Mouse (Mus musculus) kidney, postnatal 0 days (tissue): ENCODE results near the gene Nr3c2. TPM values are rescaled to one million over a fixed set of nuclear protein-coding genes. Genes with fewer than 3 reads are reported as not detected.

Experiments used
- ATAC-seq: fragments of 200-750 bp; cut with Nextera tagmentation; replicated peaks from 2 replicates; pipeline ENCODE4 v1.8.0; 2017; ENCODE audit warnings: low read depth, moderate number of reproducible peaks, moderate TSS enrichment, moderate library complexity; ENCODE audit not compliant: low FRiP score
- DNase-seq: peaks from one replicate; pipeline ENCODE4 v3.0.0-alpha.2; 2016; ENCODE audit warnings: low spot score
- H3K27ac ChIP-seq: fragments of 300-500 bp; sonication (generic); 2 replicates; pipeline ENCODE4 v1.5.1; 2014; ENCODE audit warnings: mild to moderate bottlenecking
- H3K27me3 ChIP-seq: fragments of 300-500 bp; sonication (generic); 2 replicates; pipeline ENCODE4 v1.6.1; 2014; ENCODE audit warnings: low read length, mixed read lengths; ENCODE audit not compliant: insufficient read depth
- H3K36me3 ChIP-seq: fragments of 300-500 bp; sonication (generic); 2 replicates; pipeline ENCODE4 v1.6.1; 2014; ENCODE audit warnings: low read length, mixed read lengths; ENCODE audit not compliant: insufficient read depth
- H3K4me1 ChIP-seq: fragments of 300-500 bp; sonication (generic); replicated peaks from 2 replicates; pipeline ENCODE4 v1.6.1; 2014; ENCODE audit warnings: antibody characterized with exemption, low read length, mixed read lengths; ENCODE audit not compliant: insufficient read depth
- H3K4me2 ChIP-seq: fragments of 300-500 bp; sonication (generic); 2 replicates; pipeline ENCODE4 v1.6.1; 2014; ENCODE audit warnings: mild to moderate bottlenecking, low read length, moderate library complexity, mixed read lengths
- H3K4me3 ChIP-seq: fragments of 300-500 bp; sonication (generic); replicated peaks from 2 replicates; pipeline ENCODE4 v1.5.1; 2014; ENCODE audit warnings: low read depth, low read length
- H3K9ac ChIP-seq: fragments of 300-500 bp; sonication (generic); 2 replicates; pipeline ENCODE4 v1.6.1; 2014; ENCODE audit warnings: low read depth, low read length
- H3K9me3 ChIP-seq: fragments of 300-500 bp; sonication (generic); replicated peaks from 2 replicates; pipeline ENCODE4 v1.6.1; 2016; ENCODE audit warnings: low read length, inconsistent platforms, mixed read lengths
- CTCF ChIP-seq: IDR thresholded peaks from 2 replicates; pipeline ENCODE4 v1.5.1; 2016; ENCODE audit warnings: antibody characterized with exemption, low read depth, mild to moderate bottlenecking, moderate library complexity
- WGBS: fragments of 180-500 bp; shearing (Covaris S2); extraction: QIAGEN DNeasy Blood & Tissue Kit; methylation state at CpG from one replicate; pipeline ENCODE4 v1.1.7; 2014; 5-methylcytosine and 5-hydroxymethylcytosine counted together
- polyA plus RNA-seq: library from polyadenylated mRNA; unstranded; fragments of >200 nt; fragmentation: Nextera tagmentation; extraction: Ambion mirVana; gene quantifications from 2 replicates; pipeline ENCODE4 v1.2.1, GENCODE M21; 2015

Gene Nr3c2
- polyA plus RNA-seq, 1 experiment from 2014 or later = 8.3 TPM

DNA sequence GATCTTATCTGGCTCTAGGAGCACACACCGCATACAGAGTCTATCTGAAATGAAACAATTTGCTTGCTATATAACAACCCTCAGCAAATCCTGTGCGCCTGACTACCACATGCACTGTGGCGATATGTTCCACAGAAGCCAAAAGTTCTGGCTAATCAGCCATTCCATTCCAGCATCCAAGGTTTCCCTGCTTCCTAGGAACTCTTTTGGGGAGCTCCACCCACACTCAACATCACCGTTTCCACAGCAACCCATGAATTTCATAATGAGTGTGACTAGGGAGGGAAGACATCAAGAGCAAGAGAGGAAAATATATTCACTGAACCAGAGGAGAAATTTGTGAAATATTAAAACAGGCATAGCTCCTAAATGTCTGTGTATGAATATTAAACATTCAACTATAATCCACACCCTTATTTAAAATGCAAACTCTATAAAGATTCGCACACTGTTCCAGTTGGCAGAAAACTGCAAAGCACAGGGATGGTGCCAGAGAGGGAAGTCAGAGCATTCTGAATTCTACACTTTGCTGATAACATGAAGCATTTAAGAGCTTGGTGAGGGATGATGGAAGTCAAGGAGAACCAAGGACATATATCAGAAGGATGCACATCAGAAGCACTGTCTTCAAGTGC, 357.3 kb downstream of the Nr3c2 start:
- peaks cover 36% of the 10 kb centered on the region for H3K36me3 ChIP-seq
- ATAC-seq = no peak
- no peak overlapping the region for H3K27ac ChIP-seq
- no peak overlapping the region for H3K4me2 ChIP-seq
- H3K27me3 ChIP-seq = no peaks in the 10 kb centered on the region
- no peak for DNase-seq
- no peak overlapping the region for H3K4me3 ChIP-seq
- WGBS = 94% methylated on average over 5 of the region's 5 CpGs
- H3K9ac ChIP-seq = no peak overlapping the region
- TF ChIP-seq CTCF = no peak
- no peaks in the 10 kb centered on the region for H3K4me1 ChIP-seq
- H3K9me3 ChIP-seq = no peaks in the 10 kb centered on the region

DNA sequence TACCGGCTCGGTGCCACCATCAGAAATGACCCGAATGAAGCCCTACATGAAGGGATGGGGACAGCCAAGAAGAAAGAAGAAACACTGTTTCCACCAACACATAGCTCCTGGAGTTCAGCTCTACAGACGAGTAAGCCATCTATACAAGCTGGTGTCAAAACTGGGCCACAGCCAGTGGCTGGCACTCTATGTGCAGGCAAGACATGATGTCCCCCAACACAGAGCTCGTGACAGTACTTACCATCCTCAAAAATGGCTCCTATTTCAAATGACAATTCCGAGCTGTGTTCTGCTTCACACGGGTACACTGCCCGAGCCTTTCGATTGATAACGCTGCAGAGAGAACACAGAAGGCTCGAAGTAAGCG, 357.8 kb downstream of the Nr3c2 start:
- Histone ChIP-seq H3K9ac (no peak overlapping the region), H3K4me1 (no peaks in the 10 kb centered on the region), H3K4me3 (no peak overlapping the region), H3K9me3 (no peaks in the 10 kb centered on the region), H3K27ac (no peak overlapping the region), H3K4me2 (no peak overlapping the region), H3K27me3 (no peaks in the 10 kb centered on the region), H3K36me3 (peaks cover 35% of the 10 kb centered on the region)
- no peak for ATAC-seq
- no peak for TF ChIP-seq CTCF
- DNase-seq = no peak
- 94% methylated on average over 12 of the region's 12 CpGs for WGBS

DNA sequence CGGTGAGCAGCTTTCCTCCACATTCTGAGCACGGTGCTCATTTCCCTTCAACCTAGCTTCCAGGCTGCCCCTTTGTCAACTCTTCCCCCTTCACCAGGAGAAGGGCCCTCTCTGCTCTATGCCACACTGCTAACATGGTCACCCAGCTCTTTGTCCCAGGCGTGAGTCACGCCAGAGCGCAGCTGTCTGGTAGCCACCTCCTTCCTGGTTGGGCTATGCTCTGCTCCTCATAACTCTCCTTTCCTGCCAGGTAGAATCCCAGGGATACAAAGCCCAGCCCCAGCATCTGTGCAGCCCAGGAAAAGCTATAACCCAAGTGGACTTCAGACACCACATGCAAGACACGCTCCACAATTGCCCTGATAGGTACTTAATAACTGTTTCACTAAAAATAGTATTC, 362.0 kb downstream of the Nr3c2 start:
- no peak for TF ChIP-seq CTCF
- DNase-seq (no peak), ATAC-seq (0 out of 2 replicates have a peak, but pooled peaks have one; percentile 35)
- H3K36me3 ChIP-seq = peaks cover 19% of the 10 kb centered on the region
- no peak overlapping the region for H3K4me3 ChIP-seq
- 66% methylated on average over 6 of the region's 6 CpGs for WGBS
- H3K9ac ChIP-seq = no peak overlapping the region
- H3K27ac ChIP-seq = no peak overlapping the region
- H3K9me3 ChIP-seq = no peaks in the 10 kb centered on the region
- no peaks in the 10 kb centered on the region for H3K27me3 ChIP-seq
- H3K4me1 ChIP-seq = no peaks in the 10 kb centered on the region
- no peak overlapping the region for H3K4me2 ChIP-seq

DNA sequence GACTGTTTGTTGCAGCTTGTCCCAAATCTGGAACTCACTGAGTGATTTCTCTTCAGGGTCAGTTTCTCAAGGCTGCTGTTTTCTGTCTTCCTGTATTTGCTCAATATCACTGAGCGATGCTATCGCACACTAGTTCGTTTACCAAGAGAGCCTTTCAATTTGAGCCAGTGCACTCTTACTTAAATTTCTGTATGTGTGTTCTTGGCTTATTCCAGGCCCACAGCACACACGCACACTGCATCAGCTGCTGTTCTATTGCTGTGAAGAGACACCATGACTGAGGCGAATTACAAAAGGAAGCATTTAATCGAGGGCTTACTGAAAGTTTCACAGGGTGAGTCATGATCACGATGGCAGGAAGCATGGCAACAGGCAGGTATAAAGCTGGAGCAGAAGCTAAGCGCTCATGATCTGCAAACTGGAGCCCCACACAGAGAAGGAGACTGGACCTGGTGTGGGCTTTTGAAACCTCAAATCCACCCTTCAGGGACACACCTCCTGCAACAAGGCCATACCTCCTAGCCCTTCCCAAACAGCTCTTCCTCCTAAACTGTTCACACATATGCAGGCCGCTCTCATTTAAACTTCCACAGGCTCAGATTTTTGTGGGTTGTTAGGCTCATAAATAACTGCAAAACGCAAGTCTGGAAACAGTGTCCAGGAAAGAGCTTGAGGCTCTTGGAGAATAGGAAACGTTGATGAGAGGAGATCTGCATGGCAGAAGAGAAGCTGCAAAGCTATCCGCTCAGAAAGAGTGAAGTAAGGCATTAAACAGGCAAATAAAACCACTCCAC, 363.2 kb downstream of the Nr3c2 start:
- H3K36me3 ChIP-seq = peaks cover 10% of the 10 kb centered on the region; the same call in 1 of the 2 replicates
- H3K9ac ChIP-seq = no peak overlapping the region
- H3K9me3 ChIP-seq = no peaks in the 10 kb centered on the region
- H3K4me1 ChIP-seq = no peaks in the 10 kb centered on the region
- H3K4me2 ChIP-seq = no peak overlapping the region
- WGBS = 61% methylated on average over 12 of the region's 12 CpGs
- DNase-seq = no peak
- ATAC-seq = no peak
- no peak for TF ChIP-seq CTCF
- no peak overlapping the region for H3K4me3 ChIP-seq
- no peaks in the 10 kb centered on the region for H3K27me3 ChIP-seq
- no peak overlapping the region for H3K27ac ChIP-seq

DNA sequence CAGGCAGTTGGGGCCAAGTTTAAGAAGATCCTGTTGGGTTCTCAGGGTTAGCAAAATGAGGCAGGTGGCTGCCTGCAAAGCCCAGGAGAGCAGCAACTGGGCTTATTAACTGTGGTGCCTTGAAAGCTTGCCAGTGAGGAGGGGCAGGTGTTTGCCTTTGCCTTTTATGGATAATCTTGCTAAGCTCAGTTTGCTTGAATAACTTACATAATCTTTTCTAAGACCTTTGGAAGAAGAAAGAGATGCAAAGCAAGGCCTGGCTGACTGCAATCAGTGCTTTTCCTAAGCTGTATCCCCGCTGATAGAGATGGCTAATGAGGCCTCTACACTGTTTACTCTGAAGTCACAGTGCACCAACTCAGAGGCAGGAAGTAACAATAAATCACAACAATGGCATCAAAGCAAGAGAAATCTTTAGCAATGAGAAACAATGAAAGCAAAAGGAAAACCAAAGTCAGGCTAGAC, 368.7 kb downstream of the Nr3c2 start:
- 0 out of 2 replicates have a peak overlapping the region, but pooled peaks have one; percentile 44 for H3K27ac ChIP-seq
- DNase-seq = peak; percentile 78
- 11% methylated on average over 1 of the region's 1 CpGs for WGBS

DNA sequence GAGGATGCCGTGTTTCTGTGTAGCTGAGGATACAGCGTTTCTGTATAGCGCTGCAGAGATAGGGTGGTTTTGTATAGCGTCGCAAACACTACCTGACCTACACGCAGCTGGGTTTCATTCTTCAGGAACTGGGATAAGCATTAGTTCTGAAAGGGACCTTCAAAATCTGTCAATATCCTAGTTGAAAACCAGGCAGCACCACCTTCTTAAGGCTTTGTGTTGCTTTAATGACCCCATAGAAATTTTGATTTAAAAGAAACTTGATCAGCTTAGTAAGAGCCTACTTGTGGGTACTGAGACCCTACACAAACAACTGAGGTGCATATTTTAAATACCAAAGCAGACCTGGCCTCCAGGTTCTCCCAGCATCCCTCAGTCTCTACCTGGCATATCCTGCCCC, 372.9 kb downstream of the Nr3c2 start:
- ATAC-seq (no peak), DNase-seq (no peak)
- Histone ChIP-seq H3K4me1 (0 out of 2 replicates have a peak, but pooled peaks cover 3% of the 10 kb centered on the region), H3K9ac (no peak overlapping the region), H3K4me3 (no peak overlapping the region), H3K27me3 (no peaks in the 10 kb centered on the region), H3K9me3 (no peaks in the 10 kb centered on the region; the same call in 1 of the 2 replicates), H3K27ac (no peak overlapping the region), H3K4me2 (no peak overlapping the region), H3K36me3 (peaks cover 25% of the 10 kb centered on the region)
- TF ChIP-seq CTCF = no peak
- whole genome bisulfite sequencing = 92% methylated on average over 6 of the region's 6 CpGs

More for the DNA sequence above, 368.7 kb downstream of the Nr3c2 start:
- 0 out of 2 replicates have a peak, but pooled peaks cover 3% of the 10 kb centered on the region for H3K4me1 ChIP-seq
- no peak for TF ChIP-seq CTCF
- H3K27me3 ChIP-seq = no peaks in the 10 kb centered on the region
- no peak overlapping the region for H3K4me3 ChIP-seq
- no peak overlapping the region for H3K9ac ChIP-seq
- peaks cover 18% of the 10 kb centered on the region for H3K36me3 ChIP-seq
- no peak for ATAC-seq
- H3K4me2 ChIP-seq = no peak overlapping the region
- H3K9me3 ChIP-seq = no peaks in the 10 kb centered on the region; the same call in 1 of the 2 replicates
